Mouse (Mus musculus) thymus, adult 2 months (tissue): ENCODE measurements at regions not wholly inside any gene's neighbourhood (a gene's known extent, or its start where the extent isn't known, plus 50 kb on each side); places are given as distances from the start of the nearest gene placed in this dataset.

Experiments
- CTCF ChIP-seq: fragments of 200-500 bp; IDR thresholded peaks from 2 replicates; pipeline ENCODE4 v1.5.1; 2012; ENCODE audit warnings: mild to moderate bottlenecking, control low read depth, low read length, moderate library complexity, borderline replicate concordance; ENCODE audit not compliant: control insufficient read depth, poor library complexity, insufficient read depth; ENCODE audit errors: extremely low read depth
- POLR2A ChIP-seq: fragments of 200-500 bp; IDR thresholded peaks from 2 replicates; pipeline ENCODE4 v1.6.1; 2012; ENCODE audit warnings: mild to moderate bottlenecking, low read length, control low read depth, moderate library complexity; ENCODE audit not compliant: control insufficient read depth, poor library complexity, insufficient read depth; ENCODE audit errors: extremely low read depth

GRCm38 (mm10) chr16:49614801-49615200, 84.2 kb upstream of the Ift57 start:
- TF ChIP-seq CTCF (no peak), POLR2A (no peak)
